Mouse (Mus musculus) liver, postnatal 0 days (tissue): Measurements from ENCODE around the gene Pitpnb.

Experiments used
- CTCF ChIP-seq: sonication (generic); IDR thresholded peaks from 2 replicates; pipeline ENCODE4 v1.5.1; 2016; ENCODE audit warnings: antibody characterized with exemption, low read depth
- EP300 ChIP-seq: IDR thresholded peaks from 2 replicates; pipeline ENCODE4 v1.6.1; 2016; ENCODE audit warnings: antibody characterized with exemption, low read depth, mild to moderate bottlenecking

GRCm38 (mm10) chr5:111432842-111433241 lies 102.3 kb downstream of the Pitpnb start:
- no peak for TF ChIP-seq CTCF
- no peak for TF ChIP-seq EP300
